Mouse (Mus musculus): Measurements from ENCODE around the gene Olfr397. TPM values are rescaled to one million over a fixed set of nuclear protein-coding genes. Genes with fewer than 3 reads are reported as not detected.

Olfr397 gene
- polyA plus RNA-seq (2015; fragmentation: Nextera tagmentation; extraction: Ambion mirVana) = not detected in 2 replicates

DNA sequence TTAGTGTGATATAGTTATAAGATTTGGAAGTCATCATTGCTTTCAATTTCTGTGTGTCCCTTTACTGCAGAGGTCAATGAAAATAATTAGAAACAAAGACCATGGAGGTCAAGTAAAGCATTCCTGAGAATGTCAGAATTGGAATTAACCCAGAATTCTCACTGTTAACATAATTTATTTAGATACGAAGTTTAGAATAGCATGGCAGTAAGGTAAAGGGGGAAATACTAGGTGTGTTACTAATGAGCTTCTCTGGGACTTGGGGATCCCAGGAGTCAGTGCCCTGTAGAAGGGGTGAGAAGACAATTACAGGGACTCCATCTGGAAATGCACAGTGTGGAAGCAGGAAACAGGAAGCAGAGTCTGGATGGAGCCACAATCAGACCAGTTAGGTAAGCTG, at the start of gene Olfr397:
TSS of gene Olfr397 (plus strand) at position 301 of the 400 bp plus-strand sequence.
- ATAC-seq (ENCODE audit: extremely low read depth, insufficient number of reproducible peaks, low FRiP score, low TSS enrichment) = no peak
- no peaks in the 10 kb centered on the region for H3K4me1 ChIP-seq
- H3K4me3 ChIP-seq = no peak within 1 kb of the TSS
- H3K27ac ChIP-seq (replicated peaks) = no peak within 1 kb of the TSS
- H3K9ac ChIP-seq = no peak within 1 kb of the TSS
- H3K27me3 ChIP-seq (replicated peaks) = no peaks in the 10 kb centered on the region
- H3K4me2 ChIP-seq = no peak within 1 kb of the TSS
- no peaks in the 10 kb centered on the region for H3K36me3 ChIP-seq
- WGBS = 75% methylated on average over 1 of the region's 1 CpGs
- peaks cover 9% of the 10 kb centered on the region; the same call in 1 of the 2 replicates for H3K9me3 ChIP-seq

DNA sequence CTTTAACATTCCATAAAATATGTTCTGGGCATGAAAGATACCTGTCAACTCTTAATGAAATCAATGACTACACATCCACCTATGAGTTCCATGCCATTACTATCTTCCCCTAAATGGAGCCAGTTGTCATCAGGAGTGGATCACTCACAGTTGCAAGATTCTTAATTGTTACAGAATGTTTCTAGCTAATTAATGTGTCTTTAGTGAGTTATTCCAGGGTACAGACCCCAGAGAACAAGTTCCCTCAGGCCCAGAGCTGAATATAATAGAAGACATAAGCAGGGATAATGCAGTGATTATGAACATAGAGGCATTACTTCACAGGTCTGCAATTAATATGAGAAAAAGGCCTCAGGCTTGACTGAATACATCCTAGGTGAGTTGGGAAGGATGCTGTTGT, 24.2 kb upstream of the Olfr397 start, which contains the start of gene Olfr23:
TSS of gene Olfr23 (plus strand) at position 301 of the 400 bp plus-strand sequence.
- ATAC-seq (ENCODE audit: extremely low read depth, insufficient number of reproducible peaks, low FRiP score, low TSS enrichment) = no peak
- no peaks in the 10 kb centered on the region for H3K27me3 ChIP-seq (replicated peaks)
- peaks cover 10% of the 10 kb centered on the region for H3K9me3 ChIP-seq
- H3K9ac ChIP-seq = no peak within 1 kb of the TSS
- no peaks in the 10 kb centered on the region for H3K4me1 ChIP-seq
- no peak within 1 kb of the TSS for H3K4me3 ChIP-seq
- no peak within 1 kb of the TSS for H3K4me2 ChIP-seq
- H3K27ac ChIP-seq (replicated peaks) = no peak within 1 kb of the TSS
- no peaks in the 10 kb centered on the region for H3K36me3 ChIP-seq

DNA sequence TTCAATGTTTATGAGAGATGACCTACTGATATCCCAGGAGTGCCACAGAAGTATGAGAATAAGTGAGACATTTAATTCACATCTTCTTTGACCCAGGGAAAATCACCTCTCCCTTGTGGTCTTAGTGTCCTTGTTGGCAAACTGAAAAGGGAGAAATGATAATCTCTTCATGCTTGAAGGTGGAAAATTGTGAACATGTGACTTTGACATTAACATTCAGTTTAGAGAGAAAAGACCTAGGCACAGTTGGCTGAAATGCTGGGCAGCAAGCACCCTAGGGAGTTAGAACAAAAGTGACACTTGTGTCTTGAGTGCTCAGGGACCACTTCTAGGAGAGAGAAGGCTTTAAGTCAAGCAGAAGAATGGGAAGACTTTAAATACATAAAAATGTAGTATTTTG, 29.7 kb downstream of the Olfr397 start, which contains the start of gene Olfr398:
TSS of gene Olfr398 (minus strand) at position 101 of the 400 bp plus-strand sequence.
- Histone ChIP-seq H3K36me3 (no peaks in the 10 kb centered on the region), H3K4me3 (no peak within 1 kb of the TSS), H3K4me1 (no peaks in the 10 kb centered on the region), H3K27me3 (replicated peaks) (no peaks in the 10 kb centered on the region), H3K9ac (no peak within 1 kb of the TSS), H3K9me3 (peaks cover 47% of the 10 kb centered on the region), H3K4me2 (no peak within 1 kb of the TSS), H3K27ac (replicated peaks) (no peak within 1 kb of the TSS)
- ATAC-seq (ENCODE audit: extremely low read depth, insufficient number of reproducible peaks, low FRiP score, low TSS enrichment) = no peak

DNA sequence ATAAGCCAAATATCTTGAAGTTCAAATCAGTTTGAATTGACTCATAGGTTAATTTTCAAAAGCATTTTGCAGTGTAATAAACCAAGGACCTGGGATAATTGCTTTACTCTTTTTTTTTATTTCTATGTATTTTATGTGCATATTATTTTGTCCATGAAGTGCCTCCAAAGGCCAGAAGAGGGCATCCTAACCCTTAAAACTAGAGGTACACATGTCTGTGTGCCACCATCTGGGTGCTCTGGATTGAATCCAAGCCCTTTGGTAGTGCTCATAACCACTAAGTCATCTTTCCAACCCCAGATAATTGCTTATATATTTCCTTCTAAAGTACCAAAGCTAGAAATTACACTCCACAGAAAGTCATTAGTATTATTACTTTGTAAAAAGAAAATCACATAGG, 32.5 kb downstream of the Olfr397 start:
- no peak overlapping the region for H3K27ac ChIP-seq (replicated peaks)
- peaks cover 29% of the 10 kb centered on the region for H3K9me3 ChIP-seq
- H3K27me3 ChIP-seq (replicated peaks) = no peaks in the 10 kb centered on the region
- H3K9ac ChIP-seq = no peak overlapping the region
- no peaks in the 10 kb centered on the region for H3K4me1 ChIP-seq
- H3K36me3 ChIP-seq = no peaks in the 10 kb centered on the region
- H3K4me3 ChIP-seq = no peak overlapping the region
- H3K4me2 ChIP-seq = no peak overlapping the region
- no peak for ATAC-seq (ENCODE audit: extremely low read depth, insufficient number of reproducible peaks, low FRiP score, low TSS enrichment)

Other genes starting within 250 kb of the Olfr397 start
- gene Olfr389, start 180.1 kb upstream of the Olfr397 start, polyA plus RNA-seq (2015; fragmentation: Nextera tagmentation; extraction: Ambion mirVana) = not detected in 2 replicates
- not detected in 2 replicates for gene Olfr390, start 177.9 kb upstream of the Olfr397 start, polyA plus RNA-seq (2015; fragmentation: Nextera tagmentation; extraction: Ambion mirVana)
- not detected in 2 replicates for gene Olfr391-ps, start 157.8 kb upstream of the Olfr397 start, polyA plus RNA-seq (2015; fragmentation: Nextera tagmentation; extraction: Ambion mirVana)
- gene Olfr392, start 143.8 kb upstream of the Olfr397 start, polyA plus RNA-seq (2015; fragmentation: Nextera tagmentation; extraction: Ambion mirVana) = not detected in 2 replicates
- gene Olfr393, start 109.4 kb upstream of the Olfr397 start, polyA plus RNA-seq (2015; fragmentation: Nextera tagmentation; extraction: Ambion mirVana) = not detected in 2 replicates
- not detected in 2 replicates for gene Olfr394, start 70.0 kb upstream of the Olfr397 start, polyA plus RNA-seq (2015; fragmentation: Nextera tagmentation; extraction: Ambion mirVana)
- not detected in 2 replicates for gene Olfr395, start 51.5 kb upstream of the Olfr397 start, polyA plus RNA-seq (2015; fragmentation: Nextera tagmentation; extraction: Ambion mirVana)
- not detected in 2 replicates for gene Olfr23, start 24.1 kb upstream of the Olfr397 start, polyA plus RNA-seq (2015; fragmentation: Nextera tagmentation; extraction: Ambion mirVana)
- gene Olfr398, start 29.6 kb downstream of the Olfr397 start, polyA plus RNA-seq (2015; fragmentation: Nextera tagmentation; extraction: Ambion mirVana) = not detected in 2 replicates
- not detected in 2 replicates for gene Olfr139, start 95.7 kb downstream of the Olfr397 start, polyA plus RNA-seq (2015; fragmentation: Nextera tagmentation; extraction: Ambion mirVana)
- gene Olfr399, start 95.8 kb downstream of the Olfr397 start, polyA plus RNA-seq (2015; fragmentation: Nextera tagmentation; extraction: Ambion mirVana) = not detected in 2 replicates
- not detected in 2 replicates for gene Zfp616, start 109.1 kb downstream of the Olfr397 start, polyA plus RNA-seq (2015; fragmentation: Nextera tagmentation; extraction: Ambion mirVana)
- not detected in 2 replicates for gene Olfr401, start 152.9 kb downstream of the Olfr397 start, polyA plus RNA-seq (2015; fragmentation: Nextera tagmentation; extraction: Ambion mirVana)
- not detected in 2 replicates for gene Olfr402, start 192.7 kb downstream of the Olfr397 start, polyA plus RNA-seq (2015; fragmentation: Nextera tagmentation; extraction: Ambion mirVana)
- not detected in 2 replicates for gene Olfr403, start 225.4 kb downstream of the Olfr397 start, polyA plus RNA-seq (2015; fragmentation: Nextera tagmentation; extraction: Ambion mirVana)